Mouse (Mus musculus): ENCODE measurements around the gene Cdh4.

Cdh4 gene

GRCm38 (mm10) chr2:179600347-179600746 lies 158.1 kb downstream of the Cdh4 start:
- DNase-seq = no peak

- no peak for DNase-seq
Observed at GRCm38 (mm10) chr2:179601167-179601566, 158.9 kb downstream of the Cdh4 start.

- no peak for DNase-seq
Observed at GRCm38 (mm10) chr2:179604746-179605145, 162.5 kb downstream of the Cdh4 start.

GRCm38 (mm10) chr2:179605255-179605654 lies 163.0 kb downstream of the Cdh4 start:
- no peak for DNase-seq

- no peak for DNase-seq
Observed at GRCm38 (mm10) chr2:179606341-179606740, 164.1 kb downstream of the Cdh4 start.

- DNase-seq = no peak
Observed at GRCm38 (mm10) chr2:179615906-179616305, 173.7 kb downstream of the Cdh4 start.

- no peak for DNase-seq
Observed at GRCm38 (mm10) chr2:179623643-179624473, 181.6 kb downstream of the Cdh4 start.

- DNase-seq = no peak
Observed at GRCm38 (mm10) chr2:179627563-179627962, 185.3 kb downstream of the Cdh4 start.

GRCm38 (mm10) chr2:179630720-179631119 lies 188.5 kb downstream of the Cdh4 start:
- no peak for DNase-seq

- DNase-seq = peak; percentile 58
Observed at GRCm38 (mm10) chr2:179640576-179641301, 198.5 kb downstream of the Cdh4 start.

GRCm38 (mm10) chr2:179648573-179649263 lies 206.5 kb downstream of the Cdh4 start:
- peak; percentile 25 for DNase-seq

GRCm38 (mm10) chr2:179649370-179649769 lies 207.1 kb downstream of the Cdh4 start:
- DNase-seq = no peak

GRCm38 (mm10) chr2:179650168-179650567 lies 207.9 kb downstream of the Cdh4 start:
- no peak for DNase-seq

GRCm38 (mm10) chr2:179655506-179655905 lies 213.3 kb downstream of the Cdh4 start:
- DNase-seq = no peak

GRCm38 (mm10) chr2:179659254-179659653 lies 217.0 kb downstream of the Cdh4 start:
- DNase-seq = no peak

- DNase-seq = no peak
Observed at GRCm38 (mm10) chr2:179661998-179662714, 219.9 kb downstream of the Cdh4 start.

- no peak for DNase-seq
Observed at GRCm38 (mm10) chr2:179662739-179663138, 220.5 kb downstream of the Cdh4 start.

GRCm38 (mm10) chr2:179663652-179664051 lies 221.4 kb downstream of the Cdh4 start:
- DNase-seq = no peak

- no peak for DNase-seq
Observed at GRCm38 (mm10) chr2:179664171-179664608, 222.0 kb downstream of the Cdh4 start.

GRCm38 (mm10) chr2:179670689-179671088 lies 228.5 kb downstream of the Cdh4 start:
- no peak for DNase-seq

- DNase-seq = peak; percentile 21
Observed at GRCm38 (mm10) chr2:179679866-179680265, 237.6 kb downstream of the Cdh4 start.

- DNase-seq = peak; percentile 28
Observed at GRCm38 (mm10) chr2:179681386-179681785, 239.2 kb downstream of the Cdh4 start.

- no peak for DNase-seq
Observed at GRCm38 (mm10) chr2:179687243-179687681, 245.0 kb downstream of the Cdh4 start.

Data from cerebellum, adult 9-10 months (tissue).